Mouse (Mus musculus): ENCODE data around the gene Skp2. TPM values are rescaled to one million over a fixed set of nuclear protein-coding genes. Genes with fewer than 3 reads are reported as not detected.

Gene Skp2
- total and polyA plus RNA-seq, 2 experiments from 2014 or later = 1.5 to 5.1 TPM

DNA sequence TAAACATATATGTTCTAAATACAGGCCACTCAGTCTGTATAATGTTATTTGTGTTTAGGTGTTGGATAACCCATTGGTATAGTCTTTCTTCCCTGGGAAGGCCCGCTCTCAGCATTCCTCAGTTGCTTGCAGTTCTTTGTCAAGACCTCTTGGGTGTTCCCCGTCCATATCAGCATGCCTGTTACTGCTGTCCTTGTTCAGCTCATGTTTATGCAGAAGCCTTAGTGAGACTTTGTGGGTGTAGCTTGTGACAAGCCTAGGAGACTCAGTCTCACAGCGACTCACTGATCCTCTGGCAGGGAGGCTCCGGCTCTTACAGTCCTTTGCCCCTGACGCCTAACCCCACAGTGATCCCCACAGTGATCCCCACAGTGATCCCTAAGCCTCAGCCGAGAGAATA, 8.9 kb upstream of the Skp2 start:
- DNase-seq (ENCODE audit: low spot score) (no peak), ATAC-seq (ENCODE audit: insufficient read depth, low read depth) (no peak)
- Histone ChIP-seq H3K9me3 (replicated peaks; ENCODE audit: control insufficient read depth, low read length) (no peaks in the 10 kb centered on the region), H3K4me3 (ENCODE audit: low read depth, low read length) (no peak overlapping the region), H3K27me3 (ENCODE audit: control insufficient read depth, insufficient read depth, low read length) (no peaks in the 10 kb centered on the region), H3K9ac (replicated peaks; ENCODE audit: low read depth, low read length) (no peak overlapping the region), H3K36me3 (replicated peaks; ENCODE audit: control insufficient read depth, insufficient read depth, low read length) (peaks cover 22% of the 10 kb centered on the region), H3K27ac (ENCODE audit: low read depth) (no peak overlapping the region), H3K4me2 (ENCODE audit: low read depth, low read length) (no peak overlapping the region), H3K4me1 (ENCODE audit: control insufficient read depth, insufficient read depth) (no peaks in the 10 kb centered on the region)
- TF ChIP-seq EP300 (IDR thresholded peaks at IDR 0.05; ENCODE audit: low read depth) = no peak
- no peak for TF ChIP-seq CTCF (IDR thresholded peaks at IDR 0.05; ENCODE audit: low read depth)
- 68% methylated on average over 6 of the region's 6 CpGs for WGBS

DNA sequence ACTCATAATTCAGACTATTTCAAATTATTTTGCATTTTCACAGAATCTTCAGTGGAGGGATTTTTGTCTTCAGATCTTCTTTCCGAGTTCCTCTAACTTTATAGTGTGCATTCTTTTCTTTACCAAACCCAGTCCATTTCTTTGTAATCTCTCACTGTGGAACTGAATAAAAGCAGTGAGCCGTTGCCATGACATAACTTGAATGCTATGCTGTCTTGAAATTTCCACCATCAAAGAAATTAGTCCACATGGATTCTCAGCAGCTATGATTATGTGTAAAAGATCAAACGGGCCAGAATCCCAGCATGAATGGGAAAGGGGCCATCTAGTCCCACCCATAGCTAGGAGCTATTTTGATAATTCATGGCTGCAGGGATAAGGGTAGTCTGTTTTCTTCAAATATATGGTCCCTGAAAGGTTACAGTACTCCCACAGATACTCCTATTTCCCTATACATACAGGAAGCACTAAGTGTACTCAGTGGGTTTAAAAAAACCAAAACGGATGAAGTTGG, 7.4 kb upstream of the Skp2 start:
- no peak for ATAC-seq (ENCODE audit: insufficient read depth, low read depth)
- Histone ChIP-seq H3K9ac (replicated peaks; ENCODE audit: low read depth, low read length) (no peak overlapping the region), H3K4me1 (ENCODE audit: control insufficient read depth, insufficient read depth) (no peaks in the 10 kb centered on the region), H3K9me3 (replicated peaks; ENCODE audit: control insufficient read depth, low read length) (no peaks in the 10 kb centered on the region), H3K36me3 (replicated peaks; ENCODE audit: control insufficient read depth, insufficient read depth, low read length) (peaks cover 20% of the 10 kb centered on the region), H3K27ac (ENCODE audit: low read depth) (no peak overlapping the region), H3K27me3 (ENCODE audit: control insufficient read depth, insufficient read depth, low read length) (no peaks in the 10 kb centered on the region), H3K4me3 (ENCODE audit: low read depth, low read length) (no peak overlapping the region), H3K4me2 (ENCODE audit: low read depth, low read length) (no peak overlapping the region)
- DNase-seq (ENCODE audit: low spot score) = no peak
- 78% methylated on average over 4 of the region's 4 CpGs for WGBS
- no peak for TF ChIP-seq EP300 (IDR thresholded peaks at IDR 0.05; ENCODE audit: low read depth)
- TF ChIP-seq CTCF (IDR thresholded peaks at IDR 0.05; ENCODE audit: low read depth) = no peak

DNA sequence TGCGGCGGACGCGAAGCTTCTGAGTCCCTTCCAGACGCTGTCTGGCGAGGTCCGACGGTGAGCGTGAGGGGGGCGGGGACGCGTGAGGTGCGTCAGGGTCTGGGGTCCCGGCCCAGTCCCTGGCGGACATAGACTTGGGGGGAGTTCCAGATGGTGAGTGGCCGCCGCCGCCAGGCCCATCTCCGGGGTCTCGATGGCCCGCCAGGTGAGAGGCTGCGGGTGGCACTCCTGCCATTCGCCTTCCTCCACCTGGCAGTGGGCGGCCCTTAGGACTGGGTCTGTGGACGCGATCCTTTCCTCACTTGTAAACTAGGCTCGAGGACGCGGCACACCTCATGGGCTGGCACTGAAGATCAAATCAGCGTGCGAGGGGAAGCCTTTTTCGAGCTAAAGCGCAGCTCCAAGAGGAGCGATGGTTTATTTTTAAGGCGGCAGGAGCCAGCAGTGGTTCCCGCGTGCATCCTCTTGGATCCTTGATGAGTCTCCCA, 14.5 kb downstream of the Skp2 start:
- DNase-seq (ENCODE audit: low spot score) = no peak
- peak overlapping the region; percentile 95 for H3K4me2 ChIP-seq (ENCODE audit: low read depth, low read length)
- H3K9ac ChIP-seq (replicated peaks; ENCODE audit: low read depth, low read length) = peak overlapping the region; percentile 81
- WGBS = under 1% methylated on average over 37 of the region's 37 CpGs
- peak overlapping the region; percentile 61 for H3K27ac ChIP-seq (ENCODE audit: low read depth)
- H3K4me1 ChIP-seq (ENCODE audit: control insufficient read depth, insufficient read depth) = 0 out of 2 replicates have a peak, but pooled peaks cover 4% of the 10 kb centered on the region
- H3K36me3 ChIP-seq (replicated peaks; ENCODE audit: control insufficient read depth, insufficient read depth, low read length) = 0 out of 2 replicates have a peak, but pooled peaks cover 10% of the 10 kb centered on the region
- no peak for TF ChIP-seq EP300 (IDR thresholded peaks at IDR 0.05; ENCODE audit: low read depth)
- no peak for TF ChIP-seq CTCF (IDR thresholded peaks at IDR 0.05; ENCODE audit: low read depth)
- H3K27me3 ChIP-seq (ENCODE audit: control insufficient read depth, insufficient read depth, low read length) = no peaks in the 10 kb centered on the region
- no peaks in the 10 kb centered on the region for H3K9me3 ChIP-seq (replicated peaks; ENCODE audit: control insufficient read depth, low read length)
- H3K4me3 ChIP-seq (ENCODE audit: low read depth, low read length) = peak overlapping the region; percentile 93
- peak; percentile 50 for ATAC-seq (ENCODE audit: insufficient read depth, low read depth)

DNA sequence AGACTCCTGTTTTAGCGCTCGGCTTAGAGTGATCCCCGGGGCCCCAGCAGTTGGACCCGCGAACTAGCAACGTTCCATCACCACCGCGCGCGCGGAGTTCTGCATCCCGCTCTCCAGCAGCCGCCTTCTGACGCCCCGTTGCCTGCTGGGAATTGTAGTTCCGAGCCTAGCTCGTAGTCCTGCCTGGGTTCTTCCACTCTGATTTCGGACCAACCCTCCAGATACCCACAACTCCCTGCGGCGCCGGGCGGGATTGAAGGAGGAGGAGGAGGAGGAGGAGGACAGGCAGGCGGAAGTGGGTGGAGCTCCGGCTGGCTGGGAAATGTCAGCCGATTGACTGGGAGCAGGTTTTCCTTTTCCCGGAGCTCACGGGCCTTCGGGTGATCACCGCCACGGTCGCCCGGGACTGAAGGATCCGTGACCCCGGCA, 15.0 kb downstream of the Skp2 start, which contains the start of gene Lmbrd2:
Lmbrd2 (plus strand) TSS at position 299 of the 429 bp plus-strand sequence.
- Histone ChIP-seq H3K27me3 (ENCODE audit: control insufficient read depth, insufficient read depth, low read length) (no peaks in the 10 kb centered on the region), H3K9me3 (replicated peaks; ENCODE audit: control insufficient read depth, low read length) (no peaks in the 10 kb centered on the region), H3K4me1 (ENCODE audit: control insufficient read depth, insufficient read depth) (0 out of 2 replicates have a peak, but pooled peaks cover 5% of the 10 kb centered on the region), H3K36me3 (replicated peaks; ENCODE audit: control insufficient read depth, insufficient read depth, low read length) (0 out of 2 replicates have a peak, but pooled peaks cover 10% of the 10 kb centered on the region), H3K4me3 (ENCODE audit: low read depth, low read length) (peak within 1 kb of the TSS; percentile 93), H3K4me2 (ENCODE audit: low read depth, low read length) (peak within 1 kb of the TSS; percentile 95), H3K9ac (replicated peaks; ENCODE audit: low read depth, low read length) (peak within 1 kb of the TSS; percentile 81), H3K27ac (ENCODE audit: low read depth) (peak within 1 kb of the TSS; percentile 61)
- TF ChIP-seq CTCF (IDR thresholded peaks at IDR 0.05; ENCODE audit: low read depth) = no peak
- no peak for TF ChIP-seq EP300 (IDR thresholded peaks at IDR 0.05; ENCODE audit: low read depth)
- DNase-seq (ENCODE audit: low spot score) (peak; percentile 98), ATAC-seq (ENCODE audit: insufficient read depth, low read depth) (peak; percentile 100)
- WGBS = under 1% methylated on average over 34 of the region's 34 CpGs

DNA sequence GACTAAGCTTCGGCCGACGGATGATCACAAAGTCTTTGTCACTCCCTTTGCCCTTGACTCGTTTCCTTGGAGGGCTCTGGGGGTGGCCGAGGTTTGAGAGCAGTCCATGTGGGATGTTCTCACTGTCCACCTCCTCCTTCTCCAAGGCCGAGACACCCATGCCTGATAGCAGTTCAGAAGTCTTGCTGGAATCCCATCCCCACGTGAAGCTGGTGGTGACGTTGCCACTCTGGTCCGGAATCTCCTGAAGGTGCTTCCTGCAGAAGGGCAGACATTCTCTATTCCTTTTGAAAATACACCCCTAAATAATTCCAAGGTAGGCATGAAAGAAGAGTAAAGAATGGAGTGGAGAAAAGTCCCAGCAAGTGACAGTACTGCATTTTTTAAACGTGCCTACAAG, 15.8 kb downstream of the Skp2 start:
- DNase-seq (ENCODE audit: low spot score) = no peak
- no peak overlapping the region for H3K27ac ChIP-seq (ENCODE audit: low read depth)
- WGBS = 14% methylated on average over 10 of the region's 10 CpGs

More for the DNA sequence above, 15.8 kb downstream of the Skp2 start:
- 0 out of 2 replicates have a peak, but pooled peaks cover 10% of the 10 kb centered on the region for H3K36me3 ChIP-seq (replicated peaks; ENCODE audit: control insufficient read depth, insufficient read depth, low read length)
- H3K27me3 ChIP-seq (ENCODE audit: control insufficient read depth, insufficient read depth, low read length) = no peaks in the 10 kb centered on the region
- peak overlapping the region; percentile 93 for H3K4me3 ChIP-seq (ENCODE audit: low read depth, low read length)
- 0 out of 2 replicates have a peak, but pooled peaks cover 8% of the 10 kb centered on the region for H3K4me1 ChIP-seq (ENCODE audit: control insufficient read depth, insufficient read depth)
- H3K9me3 ChIP-seq (replicated peaks; ENCODE audit: control insufficient read depth, low read length) = no peaks in the 10 kb centered on the region
- ATAC-seq (ENCODE audit: insufficient read depth, low read depth) = no peak
- H3K9ac ChIP-seq (replicated peaks; ENCODE audit: low read depth, low read length) = peak overlapping the region; percentile 16
- TF ChIP-seq EP300 (IDR thresholded peaks at IDR 0.05; ENCODE audit: low read depth) = no peak
- no peak for TF ChIP-seq CTCF (IDR thresholded peaks at IDR 0.05; ENCODE audit: low read depth)
- H3K4me2 ChIP-seq (ENCODE audit: low read depth, low read length) = peak overlapping the region; percentile 95
